Mouse (Mus musculus) heart, postnatal 0 days (tissue): ENCODE measurements around the gene Traf7. TPM values are rescaled to one million over a fixed set of nuclear protein-coding genes. Genes with fewer than 3 reads are reported as not detected.

ENCODE experiments used
- ATAC-seq: fragments of 200-750 bp; cut with Nextera tagmentation; 2 replicates; pipeline ENCODE4 v1.8.0; 2017; ENCODE audit warnings: low read depth, moderate number of reproducible peaks, moderate library complexity; ENCODE audit not compliant: insufficient read depth
- DNase-seq: peaks from one replicate; pipeline ENCODE4 v3.0.0-alpha.2; 2016; ENCODE audit warnings: low spot score
- H3K27ac ChIP-seq: fragments of 300-500 bp; sonication (generic); 2 replicates; pipeline ENCODE4 v1.5.1; 2014; ENCODE audit warnings: low read depth, mild to moderate bottlenecking
- H3K27me3 ChIP-seq: fragments of 300-500 bp; sonication (generic); 2 replicates; pipeline ENCODE4 v1.6.1; 2014; ENCODE audit warnings: low read length, mixed read lengths; ENCODE audit not compliant: control insufficient read depth, insufficient read depth
- H3K36me3 ChIP-seq: fragments of 300-500 bp; sonication (generic); replicated peaks from 2 replicates; pipeline ENCODE4 v1.6.1; 2014; ENCODE audit warnings: low read length, mixed read lengths; ENCODE audit not compliant: control insufficient read depth, insufficient read depth
- H3K4me1 ChIP-seq: fragments of 300-500 bp; sonication (generic); 2 replicates; pipeline ENCODE4 v1.6.1; 2014; ENCODE audit warnings: antibody characterized with exemption; ENCODE audit not compliant: control insufficient read depth, insufficient read depth
- H3K4me2 ChIP-seq: fragments of 300-500 bp; sonication (generic); 2 replicates; pipeline ENCODE4 v1.6.1; 2014; ENCODE audit warnings: low read depth, mild to moderate bottlenecking, low read length, moderate library complexity
- H3K4me3 ChIP-seq: fragments of 300-500 bp; sonication (generic); 2 replicates; pipeline ENCODE4 v1.5.1; 2014; ENCODE audit warnings: low read depth, low read length
- H3K9ac ChIP-seq: fragments of 300-500 bp; sonication (generic); replicated peaks from 2 replicates; pipeline ENCODE4 v1.6.1; 2014; ENCODE audit warnings: low read depth, low read length, mixed read lengths
- H3K9me3 ChIP-seq: fragments of 300-500 bp; sonication (generic); replicated peaks from 2 replicates; pipeline ENCODE4 v1.6.1; 2016; ENCODE audit warnings: low read length; ENCODE audit not compliant: control insufficient read depth
- CTCF ChIP-seq: IDR thresholded peaks from 2 replicates; pipeline ENCODE4 v1.5.1; 2016; ENCODE audit warnings: antibody characterized with exemption, control low read depth, low read depth
- EP300 ChIP-seq: IDR thresholded peaks from 2 replicates; pipeline ENCODE4 v1.6.1; 2016; ENCODE audit warnings: antibody characterized with exemption, low read depth
- WGBS: fragments of 180-500 bp; shearing (Covaris S2); extraction: QIAGEN DNeasy Blood & Tissue Kit; methylation state at CpG from one replicate; pipeline ENCODE4 v1.1.7; 2014; 5-methylcytosine and 5-hydroxymethylcytosine counted together
- polyA plus RNA-seq: library from polyadenylated mRNA; unstranded; fragments of >200 nt; fragmentation: Nextera tagmentation; extraction: Ambion mirVana; gene quantifications from 2 replicates; pipeline ENCODE4 v1.2.1, GENCODE M21; 2015
- total RNA-seq: library from RNA; depleted of rRNA; stranded (reverse); fragments of >200 nt; gene quantifications from 2 replicates; pipeline ENCODE4 v1.2.3, GENCODE M21; 2014; ENCODE audit warnings: low replicate concordance; rRNA removed

Gene Traf7
- total and polyA plus RNA-seq, 2 experiments from 2014 or later, result 48.9 to 281 TPM

DNA sequence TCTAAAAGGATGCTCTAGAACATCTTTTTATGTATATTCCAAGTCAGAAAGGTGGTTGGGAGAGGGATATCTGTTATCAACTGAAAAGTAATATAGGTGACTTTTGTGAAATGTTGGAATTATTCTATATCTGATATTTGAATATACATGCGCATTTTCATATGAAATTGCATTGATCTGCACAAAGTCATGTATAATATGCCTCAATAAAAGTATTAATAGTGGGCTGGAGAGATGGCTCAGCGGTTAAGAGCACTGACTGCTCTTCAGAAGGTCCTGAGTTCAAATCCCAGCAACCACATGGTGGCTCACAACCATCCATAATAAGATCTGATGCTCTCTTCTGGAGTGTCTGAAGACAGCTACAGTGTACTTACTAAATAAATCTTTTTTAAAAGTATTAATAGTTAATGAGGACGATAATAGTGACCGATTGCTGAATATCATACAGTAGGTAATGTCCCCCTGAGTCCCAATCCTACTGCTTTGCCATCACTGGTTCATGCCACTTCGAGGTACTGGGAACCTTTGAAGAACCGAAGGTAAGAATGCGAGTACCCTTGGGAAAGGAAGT, 58.3 kb downstream of the Traf7 start:
- TF ChIP-seq EP300 (no peak), CTCF (no peak)
- WGBS, result 15% methylated on average over 7 of the region's 7 CpGs
- peak overlapping the region; percentile 84 for H3K27ac ChIP-seq
- no peak for ATAC-seq
- H3K27me3 ChIP-seq, result no peaks in the 10 kb centered on the region
- H3K9me3 ChIP-seq, result no peaks in the 10 kb centered on the region
- H3K4me3 ChIP-seq, result peak overlapping the region; percentile 66
- no peak for DNase-seq
- peak overlapping the region; percentile 86 for H3K4me2 ChIP-seq
- peaks cover 21% of the 10 kb centered on the region for H3K4me1 ChIP-seq
- peaks cover 8% of the 10 kb centered on the region for H3K36me3 ChIP-seq
- H3K9ac ChIP-seq, result peak overlapping the region; percentile 44

DNA sequence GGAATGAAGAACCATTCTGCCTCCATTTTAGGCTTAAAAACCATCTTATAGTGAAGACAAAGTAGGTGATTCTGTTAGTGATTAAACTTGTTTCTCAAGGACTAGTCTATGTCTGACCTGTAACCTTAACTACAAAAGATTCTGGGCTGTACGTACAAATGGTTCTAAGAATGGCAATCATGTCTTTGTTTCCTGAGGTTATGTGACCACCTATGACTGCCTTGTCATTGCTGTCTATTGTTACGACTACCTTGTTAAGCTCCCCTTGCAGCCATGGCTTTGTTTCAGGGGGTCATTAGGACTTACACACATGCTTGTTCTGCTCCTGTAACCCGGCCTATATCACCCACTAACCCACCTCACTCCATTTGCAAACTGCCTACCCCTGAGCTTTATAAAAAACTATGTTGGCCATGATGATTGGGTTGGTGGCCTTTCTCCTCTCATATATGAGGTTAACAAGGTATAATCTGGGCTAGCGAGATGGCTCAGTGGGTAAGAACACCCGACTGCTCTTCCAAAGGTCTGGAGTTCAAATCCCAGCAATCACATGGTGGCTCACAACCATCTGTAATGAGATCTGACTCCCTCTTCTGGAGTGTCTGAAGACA, 59.0 kb downstream of the Traf7 start:
- Histone ChIP-seq H3K4me3 (no peak overlapping the region), H3K27ac (no peak overlapping the region), H3K4me1 (peaks cover 21% of the 10 kb centered on the region), H3K27me3 (no peaks in the 10 kb centered on the region), H3K36me3 (peaks cover 5% of the 10 kb centered on the region; the same call in 1 of the 2 replicates), H3K9ac (no peak overlapping the region), H3K9me3 (no peaks in the 10 kb centered on the region), H3K4me2 (no peak overlapping the region)
- WGBS, result 96% methylated on average over 5 of the region's 5 CpGs
- no peak for TF ChIP-seq EP300
- TF ChIP-seq CTCF, result no peak
- ATAC-seq, result no peak
- no peak for DNase-seq

DNA sequence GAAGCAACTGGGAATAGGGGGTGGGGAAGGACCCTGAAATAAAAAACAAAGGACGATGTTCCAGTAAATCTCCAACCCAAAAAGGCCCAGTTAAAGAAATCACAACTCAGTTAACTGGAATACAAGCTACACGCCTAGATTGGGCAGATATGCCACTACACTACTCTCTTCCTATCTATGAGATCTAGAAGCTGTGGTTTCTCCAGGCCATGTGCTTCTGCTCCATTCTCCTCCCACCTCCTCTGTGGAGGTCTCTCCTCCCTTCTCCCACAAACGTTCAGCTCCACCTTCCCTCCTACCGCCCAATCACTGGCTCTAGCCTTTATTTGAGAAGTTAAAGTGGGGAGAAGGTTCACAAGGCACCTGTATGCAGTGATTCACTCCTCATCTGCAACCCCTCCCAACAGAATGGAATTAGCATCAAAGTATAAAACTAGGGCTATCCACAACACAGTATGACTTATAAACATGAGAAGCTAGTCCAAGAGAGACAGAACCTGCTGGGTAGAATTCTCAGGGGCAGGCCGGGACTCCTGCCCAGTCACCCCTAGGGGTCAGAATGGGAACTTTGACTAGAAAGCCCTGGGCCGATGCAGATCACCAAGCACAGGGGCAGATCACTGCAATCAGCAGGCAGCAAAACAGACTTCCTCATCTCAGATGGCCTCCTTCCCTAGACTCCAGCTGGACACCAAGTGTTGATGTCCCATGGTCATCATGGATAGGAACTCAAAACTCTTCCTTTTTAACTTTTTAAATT, 64.2 kb downstream of the Traf7 start:
- H3K4me2 ChIP-seq, result no peak overlapping the region
- 49% methylated on average over 6 of the region's 6 CpGs for WGBS
- no peak overlapping the region for H3K9ac ChIP-seq
- H3K27ac ChIP-seq, result no peak overlapping the region
- TF ChIP-seq EP300, result no peak
- no peak for TF ChIP-seq CTCF
- DNase-seq (no peak), ATAC-seq (no peak; the same call in 1 of the 2 replicates)
- H3K9me3 ChIP-seq, result no peaks in the 10 kb centered on the region
- H3K27me3 ChIP-seq, result no peaks in the 10 kb centered on the region
- H3K36me3 ChIP-seq, result no peaks in the 10 kb centered on the region
- H3K4me1 ChIP-seq, result 0 out of 2 replicates have a peak, but pooled peaks cover 3% of the 10 kb centered on the region
- no peak overlapping the region for H3K4me3 ChIP-seq

GRCm38 (mm10) chr17:24462932-24463331, 64.8 kb downstream of the Traf7 start:
- ATAC-seq, result peak; percentile 30; the same call in 1 of the 2 replicates
- H3K4me2 ChIP-seq, result no peak overlapping the region
- H3K9me3 ChIP-seq, result no peaks in the 10 kb centered on the region
- no peak overlapping the region for H3K27ac ChIP-seq
- 0 out of 2 replicates have a peak, but pooled peaks cover 3% of the 10 kb centered on the region for H3K4me1 ChIP-seq
- no peak for TF ChIP-seq CTCF
- TF ChIP-seq EP300, result no peak
- no peak overlapping the region for H3K9ac ChIP-seq
- WGBS, result 35% methylated on average over 1 of the region's 1 CpGs
- H3K4me3 ChIP-seq, result no peak overlapping the region
- no peaks in the 10 kb centered on the region for H3K36me3 ChIP-seq
- no peak for DNase-seq
- H3K27me3 ChIP-seq, result no peaks in the 10 kb centered on the region

DNA sequence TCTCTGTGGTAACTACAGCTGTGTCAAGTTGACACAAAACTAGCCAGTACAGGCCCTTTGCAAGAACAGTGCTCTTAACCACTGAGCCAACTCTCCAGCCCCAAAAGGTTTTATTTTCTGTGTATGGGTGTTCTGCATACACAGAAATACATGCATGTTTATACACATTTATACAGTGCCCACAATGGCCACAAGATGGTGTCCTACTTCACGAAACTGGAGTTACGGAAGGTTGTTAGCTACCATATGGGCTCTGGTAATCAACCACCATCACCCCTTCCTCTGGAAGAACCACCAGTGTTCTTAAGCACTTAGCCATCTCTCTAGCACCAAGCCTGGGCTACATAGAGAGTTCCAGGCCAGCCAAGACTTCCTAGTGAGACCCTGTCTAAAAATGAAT, 66.2 kb downstream of the Traf7 start:
- Histone ChIP-seq H3K9me3 (no peaks in the 10 kb centered on the region), H3K27ac (no peak overlapping the region), H3K9ac (no peak overlapping the region), H3K4me3 (no peak overlapping the region), H3K27me3 (no peaks in the 10 kb centered on the region), H3K4me1 (0 out of 2 replicates have a peak, but pooled peaks cover 3% of the 10 kb centered on the region), H3K36me3 (no peaks in the 10 kb centered on the region), H3K4me2 (no peak overlapping the region)
- DNase-seq, result no peak
- no peak for ATAC-seq
- peak; percentile 51 for TF ChIP-seq CTCF
- no peak for TF ChIP-seq EP300
- WGBS, result 79% methylated on average over 2 of the region's 2 CpGs

Other genes starting within 250 kb of the Traf7 start
- gene Abca17, start 176.9 kb downstream of the Traf7 start, total RNA-seq, result not detected in 2 replicates
- not detected in 2 replicates for gene Abca17, start 176.9 kb downstream of the Traf7 start, polyA plus RNA-seq
- 13.8 and 14.8 TPM in 2 replicates for gene Abca3, start 176.0 kb downstream of the Traf7 start, total RNA-seq
- gene Abca3, start 176.0 kb downstream of the Traf7 start, polyA plus RNA-seq, result 3.5 and 4.4 TPM in 2 replicates
- 123 and 174 TPM in 2 replicates for gene Rnps1, start 113.4 kb downstream of the Traf7 start, total RNA-seq
- 127 and 135 TPM in 2 replicates for gene Rnps1, start 113.4 kb downstream of the Traf7 start, polyA plus RNA-seq
- 440 and 624 TPM in 2 replicates for gene Eci1, start 101.3 kb downstream of the Traf7 start, total RNA-seq
- gene Eci1, start 101.3 kb downstream of the Traf7 start, polyA plus RNA-seq, result 595 and 640 TPM in 2 replicates
- gene Dnase1l2, start 84.8 kb downstream of the Traf7 start, total RNA-seq, result 1.9 and 4.5 TPM in 2 replicates
- gene Dnase1l2, start 84.8 kb downstream of the Traf7 start, polyA plus RNA-seq, result 0.36 and 0.44 TPM in 2 replicates
- 19.6 and 20.6 TPM in 2 replicates for gene E4f1, start 57.6 kb downstream of the Traf7 start, total RNA-seq
- 14.0 and 17.8 TPM in 2 replicates for gene E4f1, start 57.6 kb downstream of the Traf7 start, polyA plus RNA-seq
- 48.4 and 62.3 TPM in 2 replicates for gene Pgp, start 57.5 kb downstream of the Traf7 start, total RNA-seq
- gene Pgp, start 57.5 kb downstream of the Traf7 start, polyA plus RNA-seq, result 65.8 and 70.6 TPM in 2 replicates
- not detected in 2 replicates for gene Bricd5, start 54.1 kb downstream of the Traf7 start, total RNA-seq
- not detected in 2 replicates for gene Bricd5, start 54.1 kb downstream of the Traf7 start, polyA plus RNA-seq
- gene Mlst8, start 48.9 kb downstream of the Traf7 start, total RNA-seq, result 12.4 and 44.9 TPM in 2 replicates
- gene Mlst8, start 48.9 kb downstream of the Traf7 start, polyA plus RNA-seq, result 10.1 and 11.5 TPM in 2 replicates
- gene Caskin1, start 39.3 kb downstream of the Traf7 start, total RNA-seq, result 0.11 TPM in 1 of 2 replicates, not detected in the other
- gene Caskin1, start 39.3 kb downstream of the Traf7 start, polyA plus RNA-seq, result 0.14 TPM in 2 replicates
- 0.27 TPM in 1 of 2 replicates, not detected in the other for gene Rab26, start 6.3 kb upstream of the Traf7 start, total RNA-seq
- gene Rab26, start 6.3 kb upstream of the Traf7 start, polyA plus RNA-seq, result 0.46 and 0.54 TPM in 2 replicates
- gene Pkd1, start 21.9 kb upstream of the Traf7 start, total RNA-seq, result 44.5 and 57.5 TPM in 2 replicates
- 7.1 and 9.8 TPM in 2 replicates for gene Pkd1, start 21.9 kb upstream of the Traf7 start, polyA plus RNA-seq
- gene Tsc2, start 104.7 kb upstream of the Traf7 start, total RNA-seq, result 55.4 and 88.7 TPM in 2 replicates
- gene Tsc2, start 104.7 kb upstream of the Traf7 start, polyA plus RNA-seq, result 29.2 and 34.4 TPM in 2 replicates
- 3.7 and 10.0 TPM in 2 replicates for gene Nthl1, start 104.7 kb upstream of the Traf7 start, total RNA-seq
- 5.7 and 7.3 TPM in 2 replicates for gene Nthl1, start 104.7 kb upstream of the Traf7 start, polyA plus RNA-seq
- 87.9 and 118 TPM in 2 replicates for gene Slc9a3r2, start 122.4 kb upstream of the Traf7 start, total RNA-seq
- gene Slc9a3r2, start 122.4 kb upstream of the Traf7 start, polyA plus RNA-seq, result 61.9 and 68.1 TPM in 2 replicates
- not detected in 2 replicates for gene Npw, start 130.5 kb upstream of the Traf7 start, total RNA-seq
- not detected in 2 replicates for gene Npw, start 130.5 kb upstream of the Traf7 start, polyA plus RNA-seq
- gene Zfp598, start 141.7 kb upstream of the Traf7 start, total RNA-seq, result 25.4 and 27.5 TPM in 2 replicates
- gene Zfp598, start 141.7 kb upstream of the Traf7 start, polyA plus RNA-seq, result 7.8 TPM in 2 replicates
- gene Syngr3, start 162.0 kb upstream of the Traf7 start, total RNA-seq, result not detected in 2 replicates
- 0.16 and 0.49 TPM in 2 replicates for gene Syngr3, start 162.0 kb upstream of the Traf7 start, polyA plus RNA-seq
- 25.1 and 37.3 TPM in 2 replicates for gene Gfer, start 168.2 kb upstream of the Traf7 start, total RNA-seq
- 31.0 and 31.6 TPM in 2 replicates for gene Gfer, start 168.2 kb upstream of the Traf7 start, polyA plus RNA-seq
- gene Noxo1, start 168.3 kb upstream of the Traf7 start, total RNA-seq, result 0.50 and 2.2 TPM in 2 replicates
- 0.56 and 0.88 TPM in 2 replicates for gene Noxo1, start 168.3 kb upstream of the Traf7 start, polyA plus RNA-seq
- 33.9 and 42.2 TPM in 2 replicates for gene Tbl3, start 179.7 kb upstream of the Traf7 start, total RNA-seq
- gene Tbl3, start 179.7 kb upstream of the Traf7 start, polyA plus RNA-seq, result 27.2 and 30.1 TPM in 2 replicates
- gene Rnf151, start 190.1 kb upstream of the Traf7 start, total RNA-seq, result 6.5 TPM in 1 of 2 replicates, not detected in the other
- not detected in 2 replicates for gene Rnf151, start 190.1 kb upstream of the Traf7 start, polyA plus RNA-seq
- gene Rps2, start 190.2 kb upstream of the Traf7 start, total RNA-seq, result 2,967 and 2,982 TPM in 2 replicates
- gene Rps2, start 190.2 kb upstream of the Traf7 start, polyA plus RNA-seq, result 722 and 767 TPM in 2 replicates
- 434 and 667 TPM in 2 replicates for gene Ndufb10, start 196.5 kb upstream of the Traf7 start, total RNA-seq
- gene Ndufb10, start 196.5 kb upstream of the Traf7 start, polyA plus RNA-seq, result 1,293 and 1,354 TPM in 2 replicates
- 0.54 and 2.1 TPM in 2 replicates for gene Rpl3l, start 199.9 kb upstream of the Traf7 start, total RNA-seq
- gene Rpl3l, start 199.9 kb upstream of the Traf7 start, polyA plus RNA-seq, result 7.2 TPM in 2 replicates
- 28.5 and 41.1 TPM in 2 replicates for gene Msrb1, start 208.7 kb upstream of the Traf7 start, total RNA-seq
- gene Msrb1, start 208.7 kb upstream of the Traf7 start, polyA plus RNA-seq, result 48.7 and 55.7 TPM in 2 replicates
- 0.23 and 3.4 TPM in 2 replicates for gene Hs3st6, start 225.1 kb upstream of the Traf7 start, total RNA-seq
- 0.14 TPM in 2 replicates for gene Hs3st6, start 225.1 kb upstream of the Traf7 start, polyA plus RNA-seq